Mouse (Mus musculus) cerebellum, adult 2 months (tissue): ENCODE data around the gene Stox2.

ENCODE experiments used
- CTCF ChIP-seq: fragments of 200-500 bp; IDR thresholded peaks from 2 replicates; pipeline ENCODE4 v1.5.1; 2011; ENCODE audit warnings: low read depth, mild to moderate bottlenecking, control low read depth, low read length, moderate library complexity, borderline replicate concordance; ENCODE audit not compliant: insufficient read depth
- POLR2A ChIP-seq: fragments of 200-500 bp; IDR thresholded peaks from 2 replicates; pipeline ENCODE4 v1.6.1; 2011; ENCODE audit warnings: low read length, control low read depth, borderline replicate concordance; ENCODE audit not compliant: insufficient read depth

DNA sequence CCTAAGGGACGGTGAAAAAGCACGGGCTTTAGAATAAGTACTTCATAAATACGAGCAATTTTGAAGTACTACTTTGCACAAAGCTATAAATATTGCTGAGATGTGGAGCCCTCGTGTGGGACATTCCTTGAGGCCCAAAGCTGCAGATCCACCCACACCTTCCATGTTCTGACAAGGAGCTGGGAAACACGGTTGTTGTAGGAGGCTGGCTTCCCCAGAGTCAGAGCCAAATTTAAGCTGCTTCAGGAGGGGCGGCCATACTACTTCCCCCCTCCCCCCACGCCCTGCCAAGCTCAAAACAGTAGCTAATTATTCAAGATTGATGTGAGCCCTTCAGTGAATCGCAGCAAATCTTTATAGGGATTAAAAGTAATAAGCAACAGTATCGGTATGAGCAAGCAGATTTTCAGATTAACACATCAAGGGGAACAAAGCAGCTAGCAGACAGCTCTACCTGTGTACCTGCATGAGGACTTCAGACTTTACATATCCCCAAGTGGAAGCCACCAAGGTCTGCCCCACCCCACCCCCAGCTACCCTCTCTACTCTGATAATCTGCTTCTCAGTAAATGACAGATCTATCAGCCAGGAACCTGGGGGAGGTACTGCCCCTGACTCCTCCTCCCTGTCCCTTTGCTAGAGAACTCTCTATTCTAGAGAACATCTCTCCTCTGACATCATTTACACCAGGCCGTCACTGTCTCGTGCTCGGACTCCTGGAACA, 185.2 kb downstream of the Stox2 start:
- TF ChIP-seq POLR2A = no peak
- no peak for TF ChIP-seq CTCF
